Mouse (Mus musculus) hematopoietic stem cell, adult 5-6 weeks (primary cell): ENCODE measurements around the gene Cacng3. TPM values are rescaled to one million over a fixed set of nuclear protein-coding genes. Genes with fewer than 3 reads are reported as not detected.

Experiments
- ATAC-seq, 2 experiments: fragments of 125-278 bp in 1 of 2; replicated peaks in 1 of 2; 2 replicates each; pipeline ENCODE4 v1.8.0; 2016 to 2017; ENCODE audit warnings: inconsistent platforms in 2 of 2, mild to moderate bottlenecking in 2 of 2, moderate number of reproducible peaks in 2 of 2, low read depth in 1 of 2, moderate TSS enrichment in 1 of 2; ENCODE audit not compliant: low FRiP score in 2 of 2, poor library complexity in 2 of 2, severe bottlenecking in 2 of 2, insufficient read depth in 1 of 2, low TSS enrichment in 1 of 2
- total RNA-seq: library from RNA; stranded (forward); fragments of 172-1452, 232-1000 nt; gene quantifications from 2 replicates; pipeline ENCODE4 v1.2.3, GENCODE M21; 2017

Gene Cacng3
- not detected in 2 replicates for total RNA-seq

DNA sequence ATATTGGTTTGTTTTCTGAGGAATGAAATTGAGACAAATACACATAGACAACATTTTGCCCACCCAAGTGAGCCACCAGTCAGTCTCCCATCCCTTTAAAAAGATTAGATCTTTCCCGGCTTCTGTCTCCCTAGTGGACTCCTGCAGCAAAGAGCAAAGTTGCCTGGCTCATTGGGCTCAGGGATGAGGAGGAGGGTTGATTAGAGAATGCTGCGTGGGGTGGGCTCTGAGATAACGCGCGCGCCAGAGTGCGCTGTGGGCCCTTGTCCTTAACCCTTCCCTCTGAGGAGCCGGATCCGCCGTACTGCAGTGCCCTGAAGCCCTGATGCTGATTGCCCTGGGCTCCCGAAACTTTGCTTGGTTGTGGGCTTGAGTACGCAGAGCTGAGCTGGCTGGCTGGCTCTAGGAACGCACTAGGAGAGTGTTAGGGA, at the start of gene Cacng3:
Gene Cacng3, plus strand, starts transcription at position 51 of the 431 bp plus-strand sequence.
- ATAC-seq: peak in 1 of 2 experiments; percentile 44; a peak in 2 of 4 replicates

DNA sequence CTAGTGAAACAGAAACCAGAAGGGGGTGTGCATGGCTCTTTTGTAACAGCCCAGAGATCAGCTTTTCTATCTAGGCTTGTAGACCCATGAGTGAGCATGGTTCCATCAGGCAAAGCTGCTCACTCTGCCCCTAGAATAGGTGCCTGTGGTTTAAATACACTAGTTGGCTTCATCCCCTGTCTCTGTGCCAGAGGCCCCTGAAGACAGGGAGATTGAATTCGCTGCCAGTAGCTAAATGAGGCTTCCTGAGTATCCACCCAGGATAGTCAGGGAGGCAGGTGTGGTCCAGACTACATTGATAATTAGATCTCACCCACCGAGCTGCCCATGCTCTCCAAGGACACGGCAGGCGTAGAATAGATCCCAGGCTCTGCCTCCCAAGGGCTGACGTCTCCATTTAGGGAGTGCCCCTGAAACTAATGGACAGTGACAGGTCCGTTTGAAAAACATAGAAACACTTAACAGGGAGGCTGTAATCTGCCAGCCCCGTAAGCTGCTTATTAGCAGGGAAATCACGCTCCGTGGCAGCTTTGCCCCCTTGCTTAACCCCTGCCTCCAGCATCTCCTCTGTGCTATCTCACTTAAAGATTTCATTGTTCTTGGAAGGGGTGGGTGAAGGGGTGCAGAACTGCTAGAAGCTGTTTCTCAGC, 48.0 kb upstream of the Cacng3 start:
- no peak for ATAC-seq

DNA sequence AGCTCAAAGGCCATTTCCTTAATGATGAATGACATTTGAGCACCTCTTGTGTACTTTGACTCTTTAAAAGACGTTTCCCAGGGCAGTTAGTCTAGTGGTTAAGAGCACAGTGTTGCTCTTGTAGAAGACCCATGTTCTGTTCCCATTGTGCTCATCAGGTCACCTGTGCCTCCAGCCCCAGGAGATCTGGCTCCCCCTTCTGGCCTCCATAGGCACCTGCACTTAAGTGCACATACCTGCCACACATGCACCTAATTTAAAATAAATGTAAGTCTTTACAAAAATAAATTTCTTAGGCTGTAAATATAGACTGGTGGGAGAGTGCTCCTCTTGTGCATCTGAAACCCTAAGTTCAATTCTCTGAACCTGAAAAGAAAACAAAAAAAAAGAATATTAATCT, 46.5 kb upstream of the Cacng3 start:
- ATAC-seq: no peak

DNA sequence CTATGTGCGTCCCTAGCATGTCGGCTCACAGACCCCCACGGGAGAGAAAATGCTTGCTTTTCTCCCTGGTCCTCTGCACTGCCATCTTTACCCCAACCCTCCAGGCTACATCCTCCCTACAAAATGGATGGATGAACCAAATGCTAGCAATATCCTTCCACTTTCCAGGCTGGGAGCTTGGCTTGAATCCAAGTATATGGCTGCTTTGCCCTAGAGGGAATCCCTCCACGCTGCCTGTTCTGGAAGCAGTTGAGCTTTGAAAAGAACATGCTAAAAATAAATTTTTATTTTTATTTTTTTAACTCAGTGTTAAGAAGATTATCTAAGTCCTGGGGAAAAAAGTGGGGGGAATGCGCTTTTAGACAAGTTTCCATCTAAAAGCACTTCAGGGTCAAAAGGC, 42.2 kb upstream of the Cacng3 start:
- no peak for ATAC-seq

DNA sequence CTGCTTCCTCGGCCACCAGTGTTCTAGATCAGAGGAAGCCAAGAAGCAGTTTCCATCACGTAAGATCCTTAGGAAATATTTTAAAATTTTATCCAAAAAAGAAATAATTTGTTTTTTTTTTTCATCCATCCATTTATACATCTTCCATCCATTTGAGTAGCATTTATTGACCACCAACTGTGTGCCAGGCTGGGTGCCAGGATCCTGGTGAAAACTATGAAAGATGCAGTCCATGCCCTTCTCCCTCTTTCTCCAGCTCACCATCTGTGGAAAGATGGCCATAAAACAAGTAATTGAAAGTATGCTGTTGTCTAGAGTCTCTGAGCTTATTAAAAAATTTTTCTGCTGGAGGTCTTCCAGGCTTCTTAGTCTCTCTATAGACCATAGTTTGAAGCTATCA, 39.9 kb upstream of the Cacng3 start:
- ATAC-seq: no peak

DNA sequence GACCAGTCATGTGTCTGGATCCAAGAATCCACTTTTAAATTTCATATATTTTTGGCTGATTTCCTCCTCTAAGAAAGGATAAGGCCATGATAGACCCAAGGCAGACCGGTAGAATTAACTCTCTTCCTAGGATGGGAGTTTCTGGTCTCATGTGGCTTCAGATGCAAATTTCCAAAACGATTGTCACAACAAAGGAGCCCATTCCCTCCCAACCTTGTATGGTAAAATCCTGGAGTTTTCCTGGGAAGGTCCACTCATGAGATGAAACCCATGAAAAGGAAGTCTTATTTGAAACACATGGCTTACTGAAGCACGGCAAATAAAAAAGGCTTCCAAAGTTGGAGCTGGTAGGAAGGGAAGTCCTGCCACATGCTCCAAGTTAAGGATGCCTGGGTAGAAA, 39.1 kb upstream of the Cacng3 start:
- ATAC-seq: no peak

DNA sequence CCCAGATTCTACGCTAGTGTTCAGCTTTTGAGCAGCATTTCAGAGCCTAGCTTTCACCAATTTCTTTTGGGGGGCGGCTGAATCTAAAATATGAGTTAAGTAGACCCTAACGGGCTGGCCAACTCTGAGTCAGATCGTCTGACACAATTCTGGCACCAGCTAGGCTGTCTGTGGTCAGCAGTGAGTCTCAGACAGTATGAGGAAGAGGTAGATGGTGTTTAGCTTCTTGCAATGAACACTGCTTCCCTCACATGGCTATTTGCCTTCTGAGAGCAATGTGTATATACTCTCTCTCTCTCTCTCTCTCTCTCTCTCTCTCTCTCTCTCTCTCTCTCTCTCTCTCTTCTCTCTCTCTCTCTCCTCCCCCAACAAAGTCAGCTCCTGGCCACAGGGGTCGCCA, 37.3 kb upstream of the Cacng3 start:
- ATAC-seq: no peak

DNA sequence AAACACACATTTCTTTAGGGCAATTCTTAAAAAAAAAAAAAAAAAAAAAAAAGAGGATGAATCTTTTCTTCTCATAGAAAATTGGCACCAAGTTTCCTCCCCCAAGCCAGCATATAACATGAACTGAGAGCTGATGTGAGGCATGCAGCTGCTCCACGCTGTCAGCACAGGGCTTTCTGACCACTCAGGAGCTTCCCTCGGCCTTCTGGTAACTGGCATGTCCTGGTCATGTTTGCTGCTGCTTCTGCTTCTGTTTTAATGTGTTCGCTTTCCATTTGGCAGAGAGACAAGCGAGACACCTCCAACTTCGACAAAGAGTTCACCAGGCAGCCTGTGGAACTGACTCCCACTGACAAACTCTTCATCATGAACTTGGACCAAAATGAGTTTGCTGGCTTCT, 36.8 kb upstream of the Cacng3 start:
- no peak for ATAC-seq

DNA sequence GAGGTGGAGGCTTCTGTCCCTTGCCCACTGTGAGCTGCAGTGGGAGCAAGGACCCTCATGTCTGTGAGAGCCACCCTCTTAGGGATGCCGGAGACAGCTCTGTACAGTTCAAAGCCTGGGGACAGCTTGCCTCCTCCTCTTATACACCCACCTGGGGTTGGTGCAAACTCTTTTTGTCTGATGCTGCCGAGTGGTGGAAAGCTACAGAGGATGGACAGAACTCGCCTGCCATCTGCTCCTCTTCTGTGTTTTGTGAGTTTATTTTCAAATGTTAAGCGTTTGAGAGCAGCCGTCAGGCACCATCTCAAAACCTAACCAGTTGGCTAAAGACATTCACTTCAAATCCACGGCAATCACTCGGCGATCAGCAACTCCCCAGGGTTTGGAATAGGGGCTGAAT, 26.6 kb upstream of the Cacng3 start:
- no peak for ATAC-seq

DNA sequence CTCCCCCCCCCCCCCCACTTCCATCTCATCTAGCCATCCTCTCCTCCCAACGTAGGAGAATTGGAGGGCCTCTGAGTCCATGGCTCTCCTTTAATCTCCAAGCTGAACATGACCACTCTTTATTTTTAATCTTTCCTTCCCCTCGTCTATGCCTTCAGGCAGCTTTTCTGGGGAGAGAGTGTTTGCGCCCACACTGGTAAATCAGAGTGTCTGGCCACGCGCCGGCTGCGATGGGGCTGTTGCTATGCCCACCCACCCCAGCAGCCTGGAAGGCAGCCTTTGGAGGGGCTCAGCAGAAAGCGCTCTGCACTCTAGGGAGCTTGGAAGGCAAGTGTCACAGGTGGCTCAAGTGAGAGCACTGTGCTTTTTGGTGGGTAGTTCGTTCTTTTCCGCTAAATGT, 21.0 kb upstream of the Cacng3 start:
- ATAC-seq: no peak

DNA sequence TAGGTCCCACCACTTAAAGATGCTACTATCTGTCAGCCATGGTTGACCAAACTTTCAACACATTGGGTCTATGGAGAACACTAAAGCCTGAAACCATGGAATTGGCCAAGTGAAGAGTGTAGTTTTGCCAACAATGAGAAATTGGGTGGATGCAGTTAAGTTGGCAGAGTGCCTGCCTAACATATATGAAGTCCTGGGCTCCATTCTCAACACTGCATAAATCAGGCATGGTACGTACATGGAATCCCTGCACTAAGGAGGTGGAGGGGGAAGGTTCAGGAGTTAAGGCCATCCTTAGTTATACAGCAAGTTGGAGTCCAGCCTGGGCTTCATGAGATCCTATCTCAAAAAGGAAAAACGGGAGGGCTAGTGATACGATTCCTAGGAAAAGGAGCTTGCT, 17.8 kb upstream of the Cacng3 start:
- no peak for ATAC-seq

DNA sequence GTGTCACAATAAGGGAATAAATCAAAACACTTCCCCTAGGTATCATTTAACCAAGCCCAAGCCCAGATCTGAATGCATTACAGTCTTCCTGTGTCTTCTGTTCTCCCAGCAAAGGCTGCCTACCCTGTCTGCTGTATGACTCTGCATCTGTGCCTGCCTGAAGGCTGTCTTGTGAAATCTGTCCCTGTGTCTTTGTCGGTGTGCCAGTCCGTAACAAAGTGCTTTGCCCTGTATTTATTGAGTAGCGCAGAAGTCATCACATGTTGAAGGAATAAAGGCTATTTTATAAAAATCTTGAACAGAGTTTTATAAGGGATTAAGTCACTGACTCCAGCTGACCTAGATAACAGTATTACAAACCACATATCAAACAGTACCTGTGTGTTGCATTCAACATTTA, 13.6 kb upstream of the Cacng3 start:
- ATAC-seq: no peak

DNA sequence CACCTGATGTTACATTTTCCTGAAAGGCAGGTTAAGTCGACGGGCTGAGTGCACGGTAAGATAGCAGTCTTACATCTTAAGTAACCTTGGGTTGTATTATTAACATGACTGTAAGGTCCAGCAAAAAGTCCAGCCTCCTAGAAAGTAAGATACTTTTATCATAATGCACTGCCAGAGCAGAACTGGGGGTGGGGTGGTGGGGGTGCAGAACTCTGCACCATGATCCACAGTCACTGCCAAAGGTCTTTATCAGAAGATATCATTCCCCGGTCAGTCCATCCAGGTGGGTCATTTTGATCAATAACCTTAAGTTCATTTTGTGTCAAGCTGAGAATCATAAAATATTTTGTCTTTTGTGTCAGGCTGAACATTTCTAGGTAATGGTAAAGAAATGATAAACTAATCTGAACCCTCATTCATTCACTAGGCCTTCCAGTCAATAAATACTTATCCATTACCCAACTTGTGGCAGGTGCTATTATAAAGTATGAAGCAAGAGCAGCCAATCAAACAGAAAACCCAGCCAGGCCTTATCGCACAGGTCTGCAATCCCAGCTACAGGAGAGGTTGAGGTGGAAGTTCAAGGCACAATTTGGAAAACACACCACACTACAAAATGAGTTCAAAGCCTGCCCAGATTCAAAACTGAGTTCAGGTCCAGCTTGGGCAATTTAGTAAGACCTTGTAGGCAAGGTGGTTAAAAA, 12.7 kb upstream of the Cacng3 start:
- no peak for ATAC-seq

DNA sequence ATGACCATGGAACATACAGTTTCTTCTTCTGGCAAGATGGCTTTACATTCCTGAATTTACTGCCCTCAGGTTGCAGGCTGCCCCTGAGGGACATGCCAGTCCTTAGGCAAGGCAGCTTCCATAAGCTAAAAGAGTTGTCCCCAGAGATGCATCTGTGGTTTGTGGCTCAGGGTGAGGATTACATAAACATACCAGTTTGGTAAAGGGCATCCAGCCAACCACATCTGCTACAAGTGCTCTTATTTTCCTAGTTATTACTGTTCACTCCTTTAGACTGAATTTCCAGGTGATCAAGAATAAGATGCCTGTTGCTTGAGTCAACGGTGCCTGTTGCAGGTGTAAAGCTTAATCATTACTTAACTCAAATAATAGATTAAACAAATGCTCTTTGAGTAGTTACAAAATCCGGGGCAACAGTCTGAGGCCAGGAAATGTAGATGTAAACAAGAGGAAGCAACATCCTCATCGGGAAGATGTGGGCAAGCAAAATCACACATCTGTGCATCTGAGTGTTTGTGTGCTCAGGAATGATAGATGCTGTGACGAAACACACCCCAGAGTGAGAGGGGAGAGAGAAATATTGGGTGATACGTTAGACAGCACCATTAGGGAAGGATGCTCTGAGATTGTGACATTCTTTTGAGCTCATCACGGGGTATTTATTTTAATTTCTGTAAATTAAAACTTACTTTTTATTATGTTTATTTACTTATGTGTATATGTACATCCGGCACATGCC, 4.8 kb upstream of the Cacng3 start:
- no peak for ATAC-seq

DNA sequence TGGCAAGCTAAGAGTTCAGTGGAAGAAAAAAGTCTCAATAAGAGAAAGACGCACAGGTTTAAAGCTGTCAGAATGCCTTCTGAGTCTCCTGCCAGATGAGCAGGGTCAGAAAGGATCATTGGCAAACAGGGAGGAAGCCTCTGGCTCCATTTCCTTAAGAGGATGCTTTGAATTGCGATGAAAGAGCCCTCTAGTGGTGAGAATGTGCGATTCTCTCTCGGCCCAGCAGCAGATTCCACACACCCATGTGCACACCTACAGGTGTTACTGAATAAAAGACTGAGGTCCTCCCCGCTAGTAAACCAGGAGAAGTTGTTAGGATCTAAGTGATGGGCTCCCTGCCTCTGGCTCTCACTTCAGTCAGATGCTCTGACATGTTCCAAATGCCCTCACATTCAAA, 2.4 kb upstream of the Cacng3 start:
- no peak for ATAC-seq

DNA sequence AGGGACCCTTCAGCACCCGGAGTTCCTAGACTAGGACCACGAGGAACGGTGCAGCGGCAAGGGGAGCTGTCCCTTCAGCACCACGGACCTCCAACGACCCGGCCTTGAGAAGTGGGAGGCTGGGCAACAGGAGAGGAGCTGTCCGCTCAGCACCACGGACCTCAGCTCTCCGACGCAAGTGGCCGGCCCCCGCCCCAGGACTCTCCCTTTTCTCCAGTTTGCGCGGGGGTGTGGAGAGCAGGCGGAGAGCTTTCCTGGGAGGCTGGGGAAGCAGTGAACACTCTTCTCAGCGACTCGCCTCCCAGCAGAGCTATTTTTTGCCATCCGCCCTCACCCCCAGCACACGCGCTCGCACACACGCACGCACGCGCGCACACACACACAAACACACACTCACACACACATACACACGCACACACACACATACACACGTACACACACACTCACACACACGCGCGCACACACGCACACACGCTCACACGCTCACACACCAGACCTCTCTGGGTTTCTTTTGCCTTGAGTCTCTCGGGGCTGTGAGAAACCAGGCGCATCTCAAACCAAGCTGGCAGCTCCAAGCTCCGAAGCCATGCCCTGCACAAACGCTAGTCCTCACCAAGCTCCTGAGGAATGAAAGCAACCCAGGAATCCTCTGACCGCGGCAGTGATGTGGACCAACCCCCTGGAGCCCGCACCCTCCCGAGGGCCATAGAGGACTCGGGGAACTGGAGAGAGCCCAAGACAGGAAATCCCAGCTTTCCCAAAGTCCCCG, 765 bp downstream of the Cacng3 start:
- peak; percentile 95 to 99 for ATAC-seq

DNA sequence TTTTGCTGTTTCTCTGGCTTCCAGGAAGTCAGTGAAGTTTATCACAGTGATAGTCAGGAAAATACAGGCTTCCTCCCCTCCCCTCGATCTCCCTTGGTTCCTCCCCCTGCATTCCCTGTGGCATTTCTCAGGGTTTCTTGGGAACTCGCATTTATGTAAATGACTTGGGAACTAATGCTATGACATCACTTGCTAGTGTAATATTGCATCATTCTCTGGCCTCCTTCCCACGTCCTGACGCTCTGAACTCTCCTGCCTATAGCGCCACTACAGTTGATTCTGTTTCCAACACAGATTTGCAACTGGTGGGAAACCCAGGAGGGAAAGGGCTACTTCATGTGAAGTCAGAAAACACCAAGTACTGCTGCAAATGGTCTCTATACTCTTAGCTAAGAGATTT, 2.7 kb downstream of the Cacng3 start:
- no peak for ATAC-seq

DNA sequence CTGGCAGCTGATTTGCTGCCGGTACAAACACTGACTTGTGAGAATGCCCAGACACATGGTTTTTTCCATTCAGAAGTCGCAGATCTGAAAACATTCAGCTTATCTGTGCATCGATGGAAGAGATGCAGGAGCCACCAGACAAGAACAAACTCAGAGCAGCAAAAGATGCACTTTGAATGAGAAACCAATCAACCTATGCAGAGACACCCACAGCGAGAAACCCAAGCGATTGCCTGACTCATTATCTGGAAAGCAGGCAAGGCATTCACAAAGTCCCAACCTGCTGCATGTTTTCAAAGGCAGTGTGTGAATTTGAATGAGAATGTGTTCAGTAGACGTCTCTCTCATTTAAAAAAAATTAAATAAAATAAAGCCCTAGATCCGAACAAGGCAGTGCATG, 4.9 kb downstream of the Cacng3 start:
- ATAC-seq: no peak
